Mouse (Mus musculus) layer of hippocampus, adult 8-10 months (tissue): ENCODE data around the gene Psmg4. TPM values are rescaled to one million over a fixed set of nuclear protein-coding genes. Genes with fewer than 3 reads are reported as not detected.

ENCODE experiments used
- DNase-seq, 2 experiments: peaks; one replicate each; pipeline ENCODE4 v3.0.0; 2022; ENCODE audit warnings: low spot score in 2 of 2
- total RNA-seq, 4 experiments: library from RNA; stranded (reverse); gene quantifications; 2 replicates each; pipeline ENCODE4 v1.2.4; 2022

Gene Psmg4
- total RNA-seq: 10 to 100 TPM; 14.6 to 35.2 (median 23.7) TPM

GRCm38 (mm10) chr13:34162491-34163303 lies at the start of gene Psmg4:
Gene Psmg4 (plus strand): TSS chr13:34162964.
- DNase-seq: peak; percentile 85 to 90

- no peak for DNase-seq
Measured at GRCm38 (mm10) chr13:34113086-34113485, 49.7 kb upstream of the Psmg4 start.

GRCm38 (mm10) chr13:34114654-34115053 lies 48.1 kb upstream of the Psmg4 start:
- DNase-seq: no peak

- no peak for DNase-seq
Measured at GRCm38 (mm10) chr13:34116508-34116907, 46.3 kb upstream of the Psmg4 start.

GRCm38 (mm10) chr13:34118816-34119215 lies 43.9 kb upstream of the Psmg4 start:
- no peak for DNase-seq

- DNase-seq: no peak
Measured at GRCm38 (mm10) chr13:34119406-34119805, 43.4 kb upstream of the Psmg4 start.

GRCm38 (mm10) chr13:34120536-34120935 lies 42.2 kb upstream of the Psmg4 start:
- DNase-seq: no peak

GRCm38 (mm10) chr13:34125711-34126110 lies 37.1 kb upstream of the Psmg4 start:
- DNase-seq: no peak

GRCm38 (mm10) chr13:34128276-34129114 lies 34.3 kb upstream of the Psmg4 start:
- no peak for DNase-seq

GRCm38 (mm10) chr13:34129485-34130225 lies 33.1 kb upstream of the Psmg4 start:
- peak in 1 of 2 experiments; percentile 64 for DNase-seq

- peak; percentile 79 to 82 for DNase-seq
Measured at GRCm38 (mm10) chr13:34130226-34130731, 32.5 kb upstream of the Psmg4 start, which contains the start of gene Tubb2b. Gene Tubb2b (minus strand): TSS chr13:34130466.

- DNase-seq: peak in 1 of 2 experiments; percentile 53
Measured at GRCm38 (mm10) chr13:34131011-34131707, 31.6 kb upstream of the Psmg4 start.

GRCm38 (mm10) chr13:34131708-34132060 lies 31.1 kb upstream of the Psmg4 start:
- peak in 1 of 2 experiments; percentile 50 for DNase-seq

GRCm38 (mm10) chr13:34132299-34132698 lies 30.5 kb upstream of the Psmg4 start:
- no peak for DNase-seq

GRCm38 (mm10) chr13:34132875-34133274 lies 29.9 kb upstream of the Psmg4 start:
- DNase-seq: no peak

- no peak for DNase-seq
Measured at GRCm38 (mm10) chr13:34133326-34134071, 29.3 kb upstream of the Psmg4 start.

GRCm38 (mm10) chr13:34134276-34134675 lies 28.5 kb upstream of the Psmg4 start:
- peak; percentile 70 for DNase-seq

- peak; percentile 77 to 86 for DNase-seq
Measured at GRCm38 (mm10) chr13:34136605-34137004, 26.2 kb upstream of the Psmg4 start.

GRCm38 (mm10) chr13:34143389-34143788 lies 19.4 kb upstream of the Psmg4 start:
- no peak for DNase-seq

GRCm38 (mm10) chr13:34146916-34147315 lies 15.8 kb upstream of the Psmg4 start:
- DNase-seq: peak in 1 of 2 experiments; percentile 2
